In the genomic region with DNA sequence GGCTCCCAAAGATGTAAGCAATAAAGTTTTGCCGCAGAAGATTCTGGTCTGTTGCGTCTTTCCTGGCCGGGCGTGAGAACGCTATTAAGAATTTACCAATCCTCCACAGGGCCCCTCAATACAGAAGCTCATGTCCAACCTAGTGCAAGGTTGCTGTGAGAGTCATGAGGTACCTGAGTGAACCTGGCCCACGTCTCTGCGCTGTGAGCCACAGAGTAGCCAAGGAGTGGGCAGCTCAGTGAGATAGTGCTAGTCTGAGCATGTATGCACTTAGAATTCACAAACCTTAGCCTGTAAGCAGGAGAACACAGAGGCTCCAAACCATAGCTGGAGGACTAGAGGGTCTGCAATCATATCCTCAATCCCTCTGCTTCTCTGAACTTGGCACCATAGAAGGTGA, we compare ENCODE assay signal across 13 mouse cellular contexts.
"Had no signal": no experiment of that assay in that cellular context is flagged by ENCODE, and none has a peak within 500 bp of the region (broad histone marks: within the 10 kb centered on the region; RNA-seq: fewer than 3 reads in every experiment).

No protein-coding gene starts in this region.

- H3K9me3 ChIP-seq: kidney, embryonic 15.5 days; limb, embryonic 12.5 days; lung, embryonic 15.5 days; neural tube, embryonic 15.5 days had no signal

- H3K4me3 ChIP-seq: kidney, embryonic 15.5 days; limb, embryonic 12.5 days; lung, embryonic 15.5 days; midbrain, embryonic 10.5 days; myocyte; neural tube, embryonic 15.5 days had no signal

- ATAC-seq: intestine, embryonic 16.5 days had no signal

- H3K36me3 ChIP-seq: kidney, embryonic 15.5 days; limb, embryonic 12.5 days; lung, embryonic 15.5 days; midbrain, embryonic 10.5 days; neural tube, embryonic 15.5 days had no signal

- H3K4me2 ChIP-seq: kidney, embryonic 15.5 days; limb, embryonic 12.5 days; lung, embryonic 15.5 days; neural tube, embryonic 15.5 days had no signal

- H3K4me1 ChIP-seq: kidney, embryonic 15.5 days; limb, embryonic 12.5 days; lung, embryonic 15.5 days; midbrain, embryonic 10.5 days; neural tube, embryonic 15.5 days had no signal

- DNase-seq: kidney, adult 2 months; kidney, postnatal 14 days; midbrain, embryonic 14.5 days; right cerebral cortex, adult 18-20 months; right cerebral cortex, postnatal 25 days; thymus, postnatal 36 days had no signal

- H3K9ac ChIP-seq: kidney, embryonic 15.5 days; limb, embryonic 12.5 days; lung, embryonic 15.5 days; neural tube, embryonic 15.5 days had no signal

- H3K27me3 ChIP-seq: kidney, embryonic 15.5 days; limb, embryonic 12.5 days; lung, embryonic 15.5 days; neural tube, embryonic 15.5 days had no signal

- H3K27ac ChIP-seq: kidney, embryonic 15.5 days; limb, embryonic 12.5 days; lung, embryonic 15.5 days; midbrain, embryonic 10.5 days; neural tube, embryonic 15.5 days had no signal
